Mouse (Mus musculus): ENCODE data around the gene Calr.

- TF ChIP-seq CTCF (IDR thresholded peaks at IDR 0.05; ENCODE audit: low read depth, low read length), result no peak
- TF ChIP-seq POLR2A (IDR thresholded peaks at IDR 0.05; ENCODE audit: borderline replicate concordance, low read depth, low read length), result no peak
These were observed 11.6 kb downstream of the Calr start for GRCm38 (mm10) chr8:84834866-84835855.

Measured in bone marrow macrophage, adult 2 months (primary cell).